Mouse (Mus musculus) hindbrain, embryonic 14.5 days (tissue): ENCODE data around the gene Emp3. TPM values are rescaled to one million over a fixed set of nuclear protein-coding genes. Genes with fewer than 3 reads are reported as not detected.
"Not testable (repeated sequence)": the region's sequence is repeated elsewhere in the genome, so short reads cannot be mapped to it uniquely, and the experiment has no call there.

ENCODE experiments used
- ATAC-seq: fragments of 200-750 bp; cut with Nextera tagmentation; 2 replicates; pipeline ENCODE4 v1.8.0; 2017; ENCODE audit warnings: moderate number of reproducible peaks, mild to moderate bottlenecking, moderate TSS enrichment, moderate library complexity; ENCODE audit not compliant: low FRiP score
- DNase-seq: peaks from one replicate; pipeline ENCODE4 v3.0.0-alpha.2; 2015; ENCODE audit warnings: low spot score
- H3K27ac ChIP-seq: fragments of 300-500 bp; sonication (generic); 2 replicates; pipeline ENCODE4 v1.5.1; 2014; ENCODE audit warnings: mild to moderate bottlenecking, moderate library complexity
- H3K27me3 ChIP-seq: fragments of 300-500 bp; sonication (generic); 2 replicates; pipeline ENCODE4 v1.6.1; 2014; ENCODE audit warnings: mild to moderate bottlenecking, low read length, mixed read lengths; ENCODE audit not compliant: control insufficient read depth, insufficient read depth
- H3K36me3 ChIP-seq: fragments of 300-500 bp; sonication (generic); replicated peaks from 2 replicates; pipeline ENCODE4 v1.6.1; 2014; ENCODE audit not compliant: control insufficient read depth, insufficient read depth
- H3K4me1 ChIP-seq: fragments of 300-500 bp; sonication (generic); replicated peaks from 2 replicates; pipeline ENCODE4 v1.6.1; 2014; ENCODE audit warnings: antibody characterized with exemption, low read length, mixed read lengths; ENCODE audit not compliant: control insufficient read depth, insufficient read depth
- H3K4me2 ChIP-seq: fragments of 300-500 bp; sonication (generic); replicated peaks from 2 replicates; pipeline ENCODE4 v1.6.1; 2014; ENCODE audit warnings: mild to moderate bottlenecking, moderate library complexity
- H3K4me3 ChIP-seq: fragments of 300-500 bp; sonication (generic); replicated peaks from 2 replicates; pipeline ENCODE4 v1.5.1; 2014; ENCODE audit warnings: mild to moderate bottlenecking, low read length
- H3K9ac ChIP-seq: fragments of 300-500 bp; sonication (generic); 2 replicates; pipeline ENCODE4 v1.6.1; 2014
- H3K9me3 ChIP-seq: fragments of 300-500 bp; sonication (generic); 2 replicates; pipeline ENCODE4 v1.6.1; 2016; ENCODE audit warnings: low read length; ENCODE audit not compliant: control insufficient read depth
- WGBS: fragments of 180-500 bp; shearing (Covaris S2); extraction: QIAGEN DNeasy Blood & Tissue Kit; methylation state at CpG from one replicate; pipeline ENCODE4 v1.1.7; 2014; 5-methylcytosine and 5-hydroxymethylcytosine counted together
- polyA plus RNA-seq: library from polyadenylated mRNA; unstranded; fragments of >200 nt; fragmentation: Nextera tagmentation; extraction: Ambion mirVana; gene quantifications from 2 replicates; pipeline ENCODE4 v1.2.1, GENCODE M21; 2014

The Emp3 gene
- polyA plus RNA-seq, 1 experiment from 2014 or later: 38.8 TPM

GRCm38 (mm10) chr7:45898125-45898524, 23.1 kb downstream of the Emp3 start:
- not testable (repeated sequence) for H3K9me3 ChIP-seq, ATAC-seq, H3K27me3 ChIP-seq, H3K36me3 ChIP-seq, DNase-seq, H3K27ac ChIP-seq, H3K9ac ChIP-seq
- H3K4me2 ChIP-seq: peak overlapping the region; percentile 99
- H3K4me3 ChIP-seq: peak overlapping the region; percentile 52; the same call in 1 of the 2 replicates
- 53% methylated on average over 4 of the region's 4 CpGs for WGBS
- peaks cover 13% of the 10 kb centered on the region for H3K4me1 ChIP-seq

DNA sequence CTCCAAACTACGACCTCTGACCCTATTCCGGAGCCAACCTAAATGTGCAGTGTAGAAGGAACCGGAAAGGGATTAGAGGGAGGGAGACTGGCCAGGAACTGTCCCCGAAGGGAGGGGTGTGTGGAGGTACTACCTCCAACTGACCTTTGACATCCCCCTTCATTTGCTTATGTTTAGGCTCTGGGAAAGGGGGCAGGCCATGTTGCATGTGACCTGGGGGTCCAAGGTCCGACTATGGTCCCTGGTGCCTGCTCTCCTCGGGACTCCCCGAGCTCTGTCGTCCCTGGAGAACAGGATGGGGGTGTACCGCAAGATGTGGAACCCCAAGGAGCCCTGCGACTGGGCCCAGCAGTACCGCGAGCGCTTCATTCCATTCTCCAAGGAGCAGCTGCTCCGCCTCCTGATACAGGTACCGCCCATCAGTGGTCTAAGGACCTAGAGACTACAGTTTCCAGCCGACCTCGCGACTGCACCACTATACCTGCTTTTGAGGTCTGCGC, 23.9 kb downstream of the Emp3 start:
- Histone ChIP-seq H3K27ac (peak overlapping the region; percentile 77), H3K9me3 (no peaks in the 10 kb centered on the region), H3K4me2 (peak overlapping the region; percentile 99), H3K27me3 (no peaks in the 10 kb centered on the region), H3K4me3 (peak overlapping the region; percentile 52), H3K4me1 (peaks cover 13% of the 10 kb centered on the region), H3K9ac (peak overlapping the region; percentile 71), H3K36me3 (no peaks in the 10 kb centered on the region)
- peak; percentile 64 for ATAC-seq
- DNase-seq: no peak
- 2% methylated on average over 19 of the region's 19 CpGs for WGBS

GRCm38 (mm10) chr7:45896517-45897257, 24.5 kb downstream of the Emp3 start, which contains the start of the genes Syngr4 and Tmem143:
Gene Syngr4, minus strand, starts transcription at chr7:45896714.
Gene Tmem143, plus strand, starts transcription at chr7:45896941.
- Histone ChIP-seq H3K9me3 (no peaks in the 10 kb centered on the region), H3K9ac (peak within 1 kb of the TSS; percentile 71), H3K27me3 (no peaks in the 10 kb centered on the region), H3K4me1 (peaks cover 13% of the 10 kb centered on the region), H3K4me3 (peak within 1 kb of the TSS; percentile 52), H3K27ac (peak within 1 kb of the TSS; percentile 77), H3K36me3 (no peaks in the 10 kb centered on the region), H3K4me2 (peak within 1 kb of the TSS; percentile 99)
- 1% methylated on average over 40 of the region's 40 CpGs for WGBS
- DNase-seq (peak; percentile 99), ATAC-seq (peak; percentile 92)

- peak overlapping the region; percentile 52 for H3K4me3 ChIP-seq
- peak overlapping the region; percentile 99 for H3K4me2 ChIP-seq
- H3K27ac ChIP-seq: no peak overlapping the region
- H3K9ac ChIP-seq: no peak overlapping the region
- 73% methylated on average over 6 of the region's 6 CpGs for WGBS
- H3K9me3 ChIP-seq: no peaks in the 10 kb centered on the region
- DNase-seq: no peak
- peak; percentile 5; the same call in 1 of the 2 replicates for ATAC-seq
- no peaks in the 10 kb centered on the region for H3K27me3 ChIP-seq
- H3K36me3 ChIP-seq: no peaks in the 10 kb centered on the region
- peaks cover 13% of the 10 kb centered on the region for H3K4me1 ChIP-seq
Measured at GRCm38 (mm10) chr7:45895931-45896516, 25.2 kb downstream of the Emp3 start.

- DNase-seq: no peak
- 81% methylated on average over 2 of the region's 2 CpGs for WGBS
- Histone ChIP-seq H3K4me3 (no peak overlapping the region), H3K36me3 (no peaks in the 10 kb centered on the region), H3K9ac (no peak overlapping the region), H3K27ac (no peak overlapping the region), H3K4me1 (peaks cover 7% of the 10 kb centered on the region), H3K4me2 (no peak overlapping the region), H3K27me3 (no peaks in the 10 kb centered on the region), H3K9me3 (no peaks in the 10 kb centered on the region)
- ATAC-seq: no peak
Measured at GRCm38 (mm10) chr7:45892651-45893050, 28.6 kb downstream of the Emp3 start.

DNA sequence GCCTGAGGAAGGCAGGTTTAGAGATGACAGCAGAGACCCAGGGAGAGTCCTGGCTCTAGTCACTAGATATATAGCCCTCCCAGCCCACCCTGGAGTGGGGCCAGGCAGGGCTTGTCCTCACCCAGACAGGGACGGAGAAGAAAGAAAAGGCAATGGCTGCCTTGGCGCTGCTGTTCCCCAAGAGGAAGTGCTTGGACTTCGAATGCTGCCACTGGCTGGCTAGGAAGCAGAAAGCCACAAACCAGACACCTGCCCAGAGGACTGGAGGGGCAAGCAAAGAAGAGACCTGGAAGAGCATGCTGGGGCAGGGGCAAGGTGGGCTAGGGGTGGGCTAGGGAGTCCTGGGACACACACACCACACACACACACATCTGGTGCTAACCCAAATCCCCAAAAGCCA, 34.0 kb downstream of the Emp3 start:
- no peaks in the 10 kb centered on the region for H3K27me3 ChIP-seq
- no peak overlapping the region for H3K27ac ChIP-seq
- H3K4me2 ChIP-seq: no peak overlapping the region
- H3K36me3 ChIP-seq: peaks cover 38% of the 10 kb centered on the region
- H3K9ac ChIP-seq: no peak overlapping the region
- no peaks in the 10 kb centered on the region for H3K9me3 ChIP-seq
- WGBS: 59% methylated on average over 3 of the region's 3 CpGs
- no peak for DNase-seq
- ATAC-seq: no peak
- no peaks in the 10 kb centered on the region for H3K4me1 ChIP-seq
- no peak overlapping the region for H3K4me3 ChIP-seq

DNA sequence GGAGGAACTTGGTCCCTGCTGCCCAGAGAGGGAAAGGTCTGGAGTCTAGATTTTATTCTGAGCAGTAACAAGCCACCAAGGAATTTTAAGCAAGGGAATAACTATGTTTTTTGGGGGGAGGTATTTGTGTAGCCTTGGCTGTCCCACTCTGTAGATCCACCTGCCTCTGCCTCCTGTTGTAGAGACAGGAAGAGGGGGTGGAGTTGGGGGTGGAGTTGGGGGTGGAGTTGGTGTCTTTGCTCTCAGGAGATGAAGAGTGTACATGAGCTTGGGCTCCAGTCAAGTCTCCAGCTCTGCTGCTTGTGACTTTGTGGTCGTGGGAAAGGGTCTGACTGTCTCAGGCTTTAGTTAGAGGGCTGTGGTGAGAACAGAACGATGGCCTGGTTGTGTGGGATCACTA, 40.2 kb downstream of the Emp3 start:
- H3K4me1 ChIP-seq: no peaks in the 10 kb centered on the region
- 96% methylated on average over 2 of the region's 2 CpGs for WGBS
- H3K4me2 ChIP-seq: no peak overlapping the region
- H3K9ac ChIP-seq: no peak overlapping the region
- no peak overlapping the region for H3K27ac ChIP-seq
- DNase-seq (no peak), ATAC-seq (no peak)
- no peaks in the 10 kb centered on the region for H3K27me3 ChIP-seq
- no peak overlapping the region for H3K4me3 ChIP-seq
- peaks cover 99% of the 10 kb centered on the region for H3K36me3 ChIP-seq
- no peaks in the 10 kb centered on the region for H3K9me3 ChIP-seq

DNA sequence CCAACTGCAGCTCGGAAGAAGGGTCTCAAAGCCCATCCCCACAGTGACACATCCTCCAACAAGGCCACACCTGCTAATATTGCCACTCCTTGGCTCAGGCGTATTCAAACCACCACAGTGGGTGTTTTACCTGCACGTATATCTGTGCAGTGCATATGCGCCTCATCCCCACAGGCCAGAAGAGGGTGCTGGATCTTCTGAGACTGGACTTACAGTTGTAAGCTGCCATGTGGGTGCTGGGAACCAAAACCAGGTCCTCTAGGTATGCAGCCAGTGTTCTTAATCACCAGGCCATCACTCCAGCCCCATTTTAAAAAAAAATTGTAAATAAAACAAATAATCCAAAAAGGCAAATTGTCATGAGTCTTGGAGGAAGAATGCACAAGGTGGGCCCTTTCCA, 40.7 kb downstream of the Emp3 start:
- Histone ChIP-seq H3K36me3 (peaks cover 99% of the 10 kb centered on the region), H3K4me1 (no peaks in the 10 kb centered on the region), H3K9ac (no peak overlapping the region), H3K27ac (no peak overlapping the region), H3K4me2 (no peak overlapping the region), H3K9me3 (no peaks in the 10 kb centered on the region), H3K27me3 (no peaks in the 10 kb centered on the region), H3K4me3 (no peak overlapping the region)
- 98% methylated on average over 4 of the region's 4 CpGs for WGBS
- DNase-seq: no peak
- no peak for ATAC-seq

DNA sequence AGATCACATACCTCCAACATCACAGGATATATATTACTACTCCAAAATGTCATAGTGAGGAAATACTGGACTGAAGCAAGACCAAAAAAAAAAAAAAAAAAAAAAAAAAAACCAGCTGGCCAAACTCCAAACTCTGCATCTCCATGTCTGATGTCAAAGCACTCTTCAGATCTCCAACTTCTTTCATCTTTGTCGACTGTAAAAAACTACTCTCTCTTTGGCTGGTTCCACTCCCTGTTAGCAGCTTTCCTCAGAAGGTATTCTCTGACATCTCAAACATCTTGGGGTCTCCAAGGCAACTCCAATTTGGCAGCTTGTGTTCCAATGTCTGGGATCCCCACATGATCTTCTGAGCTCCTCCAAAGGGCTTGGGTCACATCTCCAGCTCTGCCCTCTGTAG, 42.9 kb downstream of the Emp3 start, which contains the start of gene Grin2d:
Gene Grin2d (minus strand): TSS at position 101 of the 400 bp plus-strand sequence.
- DNase-seq, H3K4me3 ChIP-seq, H3K27me3 ChIP-seq, H3K4me2 ChIP-seq, H3K9ac ChIP-seq, H3K27ac ChIP-seq, H3K9me3 ChIP-seq, ATAC-seq: not testable (repeated sequence)
- Histone ChIP-seq H3K36me3 (peaks cover 91% of the 10 kb centered on the region), H3K4me1 (peaks cover 18% of the 10 kb centered on the region)
- 94% methylated on average over 1 of the region's 1 CpGs for WGBS
